In the genomic region with DNA sequence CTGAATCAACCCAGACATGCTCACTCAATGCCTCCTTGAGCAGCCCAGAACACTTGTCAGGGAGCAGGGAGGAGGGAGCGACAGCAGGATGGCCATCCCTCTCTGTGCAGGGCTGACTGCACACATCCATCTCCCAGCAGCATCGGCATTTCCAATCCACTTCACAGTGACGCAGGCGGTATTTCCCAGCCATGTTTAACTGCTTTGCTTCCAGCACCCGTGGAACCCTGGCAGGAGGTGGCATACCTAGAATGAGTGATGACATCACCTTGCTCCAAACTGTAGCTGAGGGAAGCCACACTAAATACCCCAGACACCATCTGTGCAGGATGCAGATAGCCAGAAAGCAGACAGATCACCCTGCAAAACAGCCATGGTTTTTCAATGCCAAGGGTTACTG, we compare ENCODE assay signal across 18 mouse cellular contexts.
A peak's percentile ranks its signal among the peaks of the same experiment; 100 is the strongest.
DNase-seq lines count a peak whose midpoint lies in the region; ATAC-seq lines count a peak whose summit lies in the region.
"Had no signal": no experiment of that assay in that cellular context is flagged by ENCODE, and none has a peak within 500 bp of the region (broad histone marks: within the 10 kb centered on the region; RNA-seq: fewer than 3 reads in every experiment).

No protein-coding gene starts in this region.

- intact Hi-C loops in left cerebral cortex, postnatal 4 days (cut with DNase I), result no loop called here

- peak; percentile 17 for DNase-seq in left cerebral cortex, postnatal 4 days
- no peak for DNase-seq in left cerebral cortex, adult 8-10 months (ENCODE audit: low spot score in 2 of 2)
- peak; percentile 84 for DNase-seq in cerebellum, adult 9-10 months
- DNase-seq in retina, postnatal 1 day, result peak; percentile 24
- DNase-seq in thymus, postnatal 4 days, result no peak
- no peak for DNase-seq in B cell, adult 2 months
- DNase-seq: adrenal gland, adult 8-10 months; gastrocnemius, postnatal 25 days; kidney, adult 2 months; kidney, postnatal 10 days; layer of hippocampus, postnatal 36 days; liver, postnatal 0 days; lung, postnatal 36 days; right cerebral cortex, postnatal 25 days; thymus, postnatal 36 days had no signal

- peak; percentile 92 for ATAC-seq in cerebellum, adult (ENCODE audit: insufficient number of reproducible peaks, low FRiP score, low TSS enrichment)
- ATAC-seq: forebrain, embryonic 13.5 days; inflammation-experienced regulatory T-cells, adult 6 months; liver, postnatal 0 days had no signal

Comparison
In these comparisons a context has a peak if more than half of its experiments do, and no peak if none do; other contexts are left out.
1. DNase-seq: peak in left cerebral cortex, postnatal 4 days (single experiment), cerebellum, adult 9-10 months (single experiment) and retina, postnatal 1 day (single experiment); none in left cerebral cortex, adult 8-10 months (0 of 2), thymus, postnatal 4 days (single experiment) and B cell, adult 2 months (0 of 2).